Mouse (Mus musculus) lung, embryonic 16.5 days (tissue): Measurements from ENCODE around the gene Ccnl2. TPM values are rescaled to one million over a fixed set of nuclear protein-coding genes. Genes with fewer than 3 reads are reported as not detected.

Experiments used
- ATAC-seq: fragments of 200-750 bp; cut with Nextera tagmentation; 2 replicates; pipeline ENCODE4 v1.8.0; 2017; ENCODE audit warnings: low read depth, mild to moderate bottlenecking, moderate library complexity
- H3K27ac ChIP-seq: fragments of 300-500 bp; sonication (generic); 2 replicates; pipeline ENCODE4 v1.5.1; 2014; ENCODE audit warnings: mild to moderate bottlenecking, control low read depth, low read length
- H3K27me3 ChIP-seq: fragments of 300-500 bp; sonication (generic); 2 replicates; pipeline ENCODE4 v1.6.1; 2014; ENCODE audit warnings: low read depth, low read length, mixed read lengths; ENCODE audit not compliant: control insufficient read depth, insufficient read depth
- H3K36me3 ChIP-seq: fragments of 300-500 bp; sonication (generic); 2 replicates; pipeline ENCODE4 v1.6.1; 2014; ENCODE audit warnings: low read length; ENCODE audit not compliant: control insufficient read depth, insufficient read depth
- H3K4me1 ChIP-seq: fragments of 300-500 bp; sonication (generic); replicated peaks from 2 replicates; pipeline ENCODE4 v1.6.1; 2014; ENCODE audit warnings: low read length, mixed read lengths; ENCODE audit not compliant: control insufficient read depth, insufficient read depth
- H3K4me2 ChIP-seq: fragments of 300-500 bp; sonication (generic); 2 replicates; pipeline ENCODE4 v1.6.1; 2014; ENCODE audit warnings: low read depth, low read length, control low read depth
- H3K4me3 ChIP-seq: fragments of 300-500 bp; sonication (generic); 2 replicates; pipeline ENCODE4 v1.5.1; 2014; ENCODE audit warnings: mild to moderate bottlenecking, low read length, control low read depth
- H3K9ac ChIP-seq: fragments of 300-500 bp; sonication (generic); 2 replicates; pipeline ENCODE4 v1.6.1; 2014; ENCODE audit warnings: low read length, control low read depth
- H3K9me3 ChIP-seq: fragments of 300-500 bp; sonication (generic); 2 replicates; pipeline ENCODE4 v1.6.1; 2016; ENCODE audit warnings: low read length; ENCODE audit not compliant: control insufficient read depth
- WGBS: fragments of 180-500 bp; shearing (Covaris S2); extraction: QIAGEN DNeasy Blood & Tissue Kit; methylation state at CpG from one replicate; pipeline ENCODE4 v1.1.7; 2014; 5-methylcytosine and 5-hydroxymethylcytosine counted together
- polyA plus RNA-seq: library from polyadenylated mRNA; unstranded; fragments of >200 nt; fragmentation: Nextera tagmentation; extraction: Ambion mirVana; gene quantifications from 2 replicates; pipeline ENCODE4 v1.2.1, GENCODE M21; 2015

The Ccnl2 gene
- polyA plus RNA-seq, 1 experiment from 2014 or later, result 179 TPM

DNA sequence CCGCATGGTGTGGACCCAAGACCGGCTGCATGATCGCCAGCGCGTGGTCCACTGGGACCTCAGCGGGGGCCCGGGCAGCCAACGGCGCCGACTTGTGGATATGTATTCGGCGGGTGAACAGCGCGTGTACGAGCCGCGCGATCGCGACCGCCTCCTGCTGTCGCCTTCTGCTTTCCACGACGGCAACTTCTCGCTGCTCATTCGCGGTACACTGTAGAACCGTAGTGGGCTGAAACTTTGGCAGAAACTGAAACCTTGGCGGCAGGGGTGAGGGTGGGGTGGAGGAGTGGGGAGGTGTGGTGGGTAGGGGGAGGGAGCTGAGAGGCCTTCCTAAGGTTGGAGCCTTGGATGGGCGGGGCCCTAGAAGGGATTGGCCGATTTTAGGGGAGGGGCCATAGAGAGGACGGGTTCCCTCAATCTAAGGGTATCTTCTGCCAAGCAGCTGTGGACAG is 28.7 kb downstream of the Ccnl2 start:
- under 1% methylated on average over 32 of the region's 32 CpGs for WGBS
- no peaks in the 10 kb centered on the region for H3K9me3 ChIP-seq

DNA sequence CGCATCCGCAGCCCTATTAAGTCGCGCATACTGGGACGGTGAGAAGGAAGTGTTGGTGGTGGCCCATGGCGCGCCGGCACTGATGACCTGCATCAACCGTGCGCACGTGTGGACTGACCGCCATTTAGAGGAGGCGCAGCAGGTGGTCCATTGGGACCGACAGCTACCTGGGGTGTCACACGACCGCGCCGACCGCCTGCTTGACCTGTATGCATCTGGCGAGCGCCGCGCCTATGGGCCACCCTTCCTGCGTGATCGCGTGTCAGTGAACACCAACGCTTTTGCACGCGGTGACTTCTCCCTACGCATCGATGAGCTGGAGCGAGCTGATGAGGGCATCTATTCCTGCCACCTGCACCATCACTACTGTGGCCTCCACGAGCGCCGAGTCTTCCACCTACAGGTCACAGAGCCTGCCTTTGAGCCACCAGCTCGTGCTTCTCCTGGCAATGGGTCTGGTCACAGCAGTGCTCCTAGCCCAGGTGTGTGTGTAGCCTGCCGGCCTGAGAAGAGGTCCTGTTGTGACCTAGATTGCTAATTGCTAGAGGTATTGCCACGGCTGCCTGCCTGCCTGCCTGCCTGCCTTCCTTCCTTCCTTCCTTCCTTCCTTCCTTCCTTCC is 29.5 kb downstream of the Ccnl2 start:
- peak overlapping the region; percentile 67 for H3K4me3 ChIP-seq
- H3K4me2 ChIP-seq, result peak overlapping the region; percentile 92
- peaks cover 13% of the 10 kb centered on the region for H3K36me3 ChIP-seq
- H3K27ac ChIP-seq, result no peak overlapping the region
- peaks cover 41% of the 10 kb centered on the region for H3K4me1 ChIP-seq
- H3K27me3 ChIP-seq, result peaks cover 8% of the 10 kb centered on the region
- no peaks in the 10 kb centered on the region for H3K9me3 ChIP-seq
- ATAC-seq, result no peak
- WGBS, result 38% methylated on average over 38 of the region's 38 CpGs
- H3K9ac ChIP-seq, result no peak overlapping the region; the same call in 1 of the 2 replicates

More for the DNA sequence above, 28.7 kb downstream of the Ccnl2 start:
- Histone ChIP-seq H3K9ac (peak overlapping the region; percentile 78), H3K27ac (peak overlapping the region; percentile 99), H3K4me1 (peaks cover 37% of the 10 kb centered on the region), H3K27me3 (peaks cover 8% of the 10 kb centered on the region), H3K36me3 (peaks cover 13% of the 10 kb centered on the region), H3K4me3 (peak overlapping the region; percentile 67), H3K4me2 (peak overlapping the region; percentile 92)
- ATAC-seq, result peak; percentile 20

DNA sequence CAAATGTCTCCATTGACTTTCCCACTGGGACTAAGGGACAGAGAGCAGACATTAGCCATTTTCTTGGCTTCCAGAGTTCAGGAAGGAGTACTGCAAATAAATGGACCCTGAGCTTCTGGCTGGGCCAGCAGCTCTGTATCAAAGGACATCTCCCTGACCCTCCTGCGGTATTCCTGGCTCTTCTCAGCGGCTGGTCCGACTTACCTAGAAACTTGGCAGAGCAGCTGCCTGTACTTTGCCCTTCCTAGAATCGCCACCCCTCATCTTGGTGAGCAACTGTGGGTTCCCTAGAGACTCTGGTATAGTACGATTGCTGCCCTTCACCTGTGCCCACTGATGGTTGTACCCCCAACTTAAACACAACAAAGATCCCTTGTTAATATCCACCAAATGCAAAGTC is 30.9 kb downstream of the Ccnl2 start:
- Histone ChIP-seq H3K4me1 (peaks cover 33% of the 10 kb centered on the region), H3K9me3 (no peaks in the 10 kb centered on the region), H3K27me3 (peaks cover 8% of the 10 kb centered on the region), H3K4me2 (no peak overlapping the region), H3K4me3 (no peak overlapping the region), H3K27ac (no peak overlapping the region), H3K9ac (no peak overlapping the region), H3K36me3 (peaks cover 13% of the 10 kb centered on the region)
- 92% methylated on average over 5 of the region's 5 CpGs for WGBS
- no peak for ATAC-seq

DNA sequence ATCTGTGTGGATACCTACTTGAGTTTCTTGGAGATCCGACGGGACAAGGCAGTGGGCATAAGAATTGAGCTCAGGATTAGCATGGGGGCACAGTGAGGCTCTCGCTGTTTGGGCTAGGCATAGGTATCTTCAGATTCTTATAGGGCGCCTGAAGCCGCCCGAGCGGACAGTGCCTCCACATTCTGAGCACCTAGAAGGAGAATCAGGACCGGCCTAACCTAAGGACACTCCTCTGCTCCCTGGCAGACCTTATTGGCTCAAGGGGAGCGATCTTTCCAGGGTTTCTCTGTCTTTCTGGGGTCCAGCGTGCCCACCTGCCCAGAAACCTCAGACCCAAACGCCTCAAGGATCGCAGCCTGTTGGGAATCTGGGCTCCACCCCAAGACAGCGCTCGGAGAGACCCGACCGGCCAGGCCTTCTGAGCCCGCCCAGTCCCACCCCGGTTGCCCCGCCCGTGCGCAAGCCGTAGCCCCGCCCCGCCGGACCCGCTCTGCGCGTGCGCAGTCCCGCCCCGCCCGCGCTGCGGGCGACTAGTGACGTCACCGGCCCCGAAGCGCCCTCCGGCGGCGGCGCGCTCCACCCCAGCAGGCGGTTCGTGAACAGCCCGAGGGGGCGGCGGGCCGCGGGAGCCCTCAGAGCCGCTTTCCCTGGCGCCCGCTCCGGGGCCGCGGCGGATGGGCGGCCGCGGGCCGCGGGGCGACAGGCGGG is 34.7 kb downstream of the Ccnl2 start, which contains the start of gene Dvl1:
TSS of gene Dvl1 (plus strand) at position 532 of the 708 bp plus-strand sequence.
- H3K4me1 ChIP-seq, result peaks cover 19% of the 10 kb centered on the region
- H3K4me2 ChIP-seq, result peak within 1 kb of the TSS; percentile 81
- H3K36me3 ChIP-seq, result peaks cover 8% of the 10 kb centered on the region
- H3K27me3 ChIP-seq, result no peaks in the 10 kb centered on the region
- ATAC-seq, result peak; percentile 95
- peak within 1 kb of the TSS; percentile 63 for H3K27ac ChIP-seq
- no peaks in the 10 kb centered on the region for H3K9me3 ChIP-seq
- 2% methylated on average over 43 of the region's 65 CpGs for WGBS
- peak within 1 kb of the TSS; percentile 91 for H3K9ac ChIP-seq
- peak within 1 kb of the TSS; percentile 91 for H3K4me3 ChIP-seq

DNA sequence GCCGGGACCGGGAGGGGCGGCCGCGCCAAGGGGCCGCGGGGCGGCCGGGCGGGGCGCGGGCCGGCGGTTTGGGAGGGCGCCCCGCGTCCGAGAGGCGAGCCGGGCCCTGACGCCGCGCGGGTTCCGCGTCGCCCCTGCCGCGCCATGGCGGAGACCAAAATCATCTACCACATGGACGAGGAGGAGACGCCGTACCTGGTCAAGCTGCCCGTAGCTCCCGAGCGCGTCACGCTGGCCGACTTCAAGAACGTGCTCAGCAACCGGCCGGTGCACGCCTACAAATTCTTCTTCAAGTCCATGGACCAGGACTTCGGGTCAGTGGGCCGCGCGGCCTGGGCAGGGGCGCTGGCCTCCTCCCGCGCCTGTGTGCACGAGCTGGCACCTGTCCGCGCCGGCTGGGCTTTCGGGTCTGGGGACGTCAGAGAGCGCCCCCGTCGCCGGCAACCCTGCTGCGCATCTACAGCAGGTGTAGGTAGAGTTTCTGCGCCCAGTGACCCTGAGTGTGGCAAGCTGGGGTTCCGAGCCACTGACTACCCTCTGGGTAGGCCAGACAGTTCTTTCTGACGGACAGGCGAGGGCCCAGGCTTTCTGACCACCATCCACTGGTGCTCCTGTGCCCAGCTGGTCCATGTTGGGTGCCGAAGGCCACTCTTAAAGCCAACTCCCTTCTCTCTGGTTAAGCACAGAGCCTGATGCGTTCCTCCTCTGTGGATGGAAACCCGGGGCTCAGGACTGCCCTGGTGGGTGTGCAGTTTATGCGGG is 35.5 kb downstream of the Ccnl2 start:
- Histone ChIP-seq H3K27ac (peak overlapping the region; percentile 63), H3K4me1 (peaks cover 19% of the 10 kb centered on the region), H3K27me3 (no peaks in the 10 kb centered on the region), H3K9me3 (no peaks in the 10 kb centered on the region), H3K4me3 (peak overlapping the region; percentile 91), H3K9ac (peak overlapping the region; percentile 91), H3K36me3 (peaks cover 3% of the 10 kb centered on the region), H3K4me2 (peak overlapping the region; percentile 72)
- peak; percentile 51; the same call in 1 of the 2 replicates for ATAC-seq
- 2% methylated on average over 66 of the region's 69 CpGs for WGBS

DNA sequence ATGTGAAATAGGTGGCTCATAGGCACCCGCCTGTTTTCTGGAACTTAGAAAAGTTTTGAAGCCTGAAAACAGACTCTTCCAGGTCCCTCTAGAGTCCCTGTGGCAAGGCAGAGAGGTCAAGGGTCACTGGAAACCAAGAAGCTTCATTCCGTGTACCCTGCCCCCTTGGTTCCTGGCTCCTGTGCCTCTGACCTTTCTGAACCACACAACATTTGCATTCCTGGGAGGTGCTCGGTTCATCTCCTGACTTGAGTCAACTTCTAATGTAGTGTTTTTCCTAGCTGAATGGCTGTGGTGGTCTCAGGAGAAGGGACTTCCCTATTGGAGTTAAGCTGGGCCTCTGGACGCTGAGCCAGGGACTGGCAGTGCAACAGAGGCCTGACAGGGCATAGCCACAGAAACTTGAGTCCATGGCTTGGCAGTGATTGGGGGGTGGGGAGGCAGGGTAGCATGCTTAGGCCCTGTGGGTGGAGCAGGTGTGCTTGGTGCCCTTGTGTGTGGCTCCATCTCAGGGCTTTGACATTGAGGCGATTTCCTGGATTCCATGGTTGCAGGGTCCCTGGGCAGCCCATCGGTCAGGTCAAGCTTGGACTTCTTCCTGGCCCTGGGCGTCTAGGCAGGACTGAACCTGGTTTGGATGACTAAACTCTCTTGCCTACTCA is 36.3 kb downstream of the Ccnl2 start:
- Histone ChIP-seq H3K36me3 (peaks cover 2% of the 10 kb centered on the region; the same call in 1 of the 2 replicates), H3K27ac (no peak overlapping the region), H3K9ac (peak overlapping the region; percentile 91), H3K9me3 (no peaks in the 10 kb centered on the region), H3K4me2 (peak overlapping the region; percentile 72), H3K4me1 (peaks cover 19% of the 10 kb centered on the region), H3K27me3 (no peaks in the 10 kb centered on the region), H3K4me3 (peak overlapping the region; percentile 91)
- 56% methylated on average over 7 of the region's 7 CpGs for WGBS
- ATAC-seq, result no peak

DNA sequence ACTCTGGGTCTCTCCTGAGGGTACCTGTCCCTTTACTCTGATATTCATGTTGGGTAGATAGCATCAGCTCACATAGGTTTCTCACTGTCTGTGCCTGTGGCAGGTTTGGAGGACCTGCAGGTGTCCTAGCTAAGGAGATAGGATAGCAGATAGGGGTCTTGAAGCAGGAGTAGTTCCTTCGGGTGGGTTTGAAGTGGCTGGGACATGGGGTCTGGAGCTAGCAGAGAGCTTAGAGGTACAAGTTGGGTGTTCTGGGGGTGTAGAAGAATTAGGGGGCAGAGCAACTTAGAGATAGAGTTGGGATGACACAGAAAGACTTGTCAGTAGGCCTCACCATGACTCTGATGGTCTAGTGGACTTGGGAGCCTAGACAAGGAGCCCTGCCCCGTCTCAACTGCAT is 37.1 kb downstream of the Ccnl2 start:
- Histone ChIP-seq H3K27me3 (no peaks in the 10 kb centered on the region), H3K36me3 (peaks cover 5% of the 10 kb centered on the region; the same call in 1 of the 2 replicates), H3K4me2 (no peak overlapping the region), H3K27ac (no peak overlapping the region), H3K4me1 (peaks cover 19% of the 10 kb centered on the region), H3K4me3 (no peak overlapping the region), H3K9me3 (no peaks in the 10 kb centered on the region), H3K9ac (no peak overlapping the region)
- WGBS, result 85% methylated on average over 2 of the region's 2 CpGs
- ATAC-seq, result no peak

DNA sequence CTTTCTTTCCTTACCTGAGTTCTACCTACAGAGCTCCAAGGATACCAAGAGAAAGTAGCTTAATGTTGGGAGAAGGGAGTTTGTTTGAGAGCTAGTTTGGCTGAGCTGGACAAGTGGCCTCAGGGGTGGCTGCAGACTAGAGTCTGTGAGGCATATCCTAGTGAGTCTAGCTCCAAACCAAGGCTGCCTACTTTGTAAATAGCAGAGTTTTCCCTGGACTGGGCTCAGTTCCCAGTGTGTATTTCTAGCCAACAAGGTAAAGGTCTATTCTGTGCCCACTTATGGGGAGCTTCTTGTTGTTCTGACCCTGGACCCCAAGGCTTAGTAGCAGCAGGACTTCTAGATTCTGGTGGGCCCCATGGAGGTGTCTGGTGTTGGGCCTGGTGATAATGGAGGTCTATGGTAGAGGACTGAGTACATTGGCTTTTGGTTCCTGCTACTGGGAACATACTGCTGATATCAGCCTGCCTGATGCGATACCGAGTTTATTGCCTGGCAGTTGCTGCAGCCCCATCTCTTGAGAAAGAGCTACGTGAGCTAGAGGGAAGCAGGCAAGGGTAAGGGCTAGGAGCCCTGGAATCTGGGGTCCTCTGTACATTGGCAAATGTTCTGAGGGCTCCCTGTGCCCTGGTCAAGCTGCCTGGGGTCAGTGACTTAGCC is 37.6 kb downstream of the Ccnl2 start:
- H3K27me3 ChIP-seq, result no peaks in the 10 kb centered on the region
- H3K4me3 ChIP-seq, result no peak overlapping the region
- peaks cover 19% of the 10 kb centered on the region for H3K4me1 ChIP-seq
- WGBS, result 93% methylated on average over 3 of the region's 3 CpGs
- H3K9ac ChIP-seq, result no peak overlapping the region
- H3K9me3 ChIP-seq, result no peaks in the 10 kb centered on the region
- H3K36me3 ChIP-seq, result peaks cover 9% of the 10 kb centered on the region
- no peak overlapping the region for H3K27ac ChIP-seq
- no peak overlapping the region for H3K4me2 ChIP-seq
- ATAC-seq, result no peak
